Mouse (Mus musculus): ENCODE results near the gene Xdh. TPM values are rescaled to one million over a fixed set of nuclear protein-coding genes. Genes with fewer than 3 reads are reported as not detected.
A peak's percentile ranks its signal among the peaks of the same experiment; 100 is the strongest.

Xdh gene
- polyA plus RNA-seq, 1 experiment from 2014 or later, result 0.12 TPM

DNA sequence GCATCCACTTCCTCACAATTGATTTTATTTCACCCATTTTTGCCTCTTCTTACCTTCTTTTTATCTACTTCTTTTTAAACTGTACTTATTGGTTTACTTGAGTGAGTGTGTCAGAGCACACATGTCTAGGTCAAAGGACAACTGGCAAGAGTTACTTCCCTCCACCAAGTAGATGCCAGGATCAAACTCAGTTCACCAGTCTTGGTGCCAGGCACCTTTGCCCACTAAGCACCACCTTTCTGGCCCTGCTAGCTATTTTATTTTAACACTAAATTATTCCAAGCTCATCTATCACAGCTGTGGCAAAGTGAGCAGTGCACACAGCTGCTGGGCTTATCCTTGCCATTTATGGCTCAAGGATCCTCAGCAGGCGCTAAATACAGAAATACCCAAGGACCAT, 46.9 kb downstream of the Xdh start:
- 76% methylated on average over 1 of the region's 1 CpGs for WGBS
- Histone ChIP-seq H3K9me3 (ENCODE audit: control insufficient read depth, low read length) (no peaks in the 10 kb centered on the region), H3K27ac (ENCODE audit: low read depth, low read length) (no peak overlapping the region), H3K9ac (ENCODE audit: low read depth, low read length) (no peak overlapping the region), H3K4me2 (no peak overlapping the region), H3K4me1 (replicated peaks; ENCODE audit: control insufficient read depth, insufficient read depth, low read length) (no peaks in the 10 kb centered on the region), H3K36me3 (ENCODE audit: control insufficient read depth, insufficient read depth, low read length) (no peaks in the 10 kb centered on the region), H3K27me3 (replicated peaks; ENCODE audit: control insufficient read depth, insufficient read depth, low read length) (no peaks in the 10 kb centered on the region), H3K4me3 (ENCODE audit: low read depth, low read length) (no peak overlapping the region)
- DNase-seq (ENCODE audit: low spot score) (no peak), ATAC-seq (replicated peaks; ENCODE audit: low FRiP score) (no peak)

DNA sequence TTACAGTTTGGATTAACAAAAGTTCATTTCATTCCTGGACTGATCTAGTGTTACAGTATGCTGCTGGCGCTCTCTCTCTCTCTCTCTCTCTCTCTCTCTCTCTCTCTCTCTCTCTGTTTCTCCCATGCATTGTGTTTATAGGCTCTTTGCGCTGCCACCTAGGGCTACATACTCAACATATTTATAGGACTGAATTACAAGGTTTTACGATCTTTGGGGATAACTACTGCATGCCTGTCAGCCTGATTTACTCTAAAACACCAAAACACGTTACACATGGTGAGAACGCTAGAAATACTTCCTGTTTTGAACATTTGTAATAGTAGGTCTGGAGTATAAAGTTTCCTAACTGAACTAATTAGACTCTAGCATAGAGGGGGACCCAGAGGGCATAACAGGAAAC, 47.8 kb downstream of the Xdh start:
- no peak overlapping the region for H3K4me2 ChIP-seq
- no peak overlapping the region for H3K4me3 ChIP-seq (ENCODE audit: low read depth, low read length)
- H3K27me3 ChIP-seq (replicated peaks; ENCODE audit: control insufficient read depth, insufficient read depth, low read length), result no peaks in the 10 kb centered on the region
- no peaks in the 10 kb centered on the region for H3K4me1 ChIP-seq (replicated peaks; ENCODE audit: control insufficient read depth, insufficient read depth, low read length)
- DNase-seq (ENCODE audit: low spot score) (no peak), ATAC-seq (replicated peaks; ENCODE audit: low FRiP score) (no peak)
- H3K27ac ChIP-seq (ENCODE audit: low read depth, low read length), result no peak overlapping the region
- WGBS, result 76% methylated on average over 5 of the region's 5 CpGs
- H3K36me3 ChIP-seq (ENCODE audit: control insufficient read depth, insufficient read depth, low read length), result no peaks in the 10 kb centered on the region
- H3K9me3 ChIP-seq (ENCODE audit: control insufficient read depth, low read length), result no peaks in the 10 kb centered on the region
- no peak overlapping the region for H3K9ac ChIP-seq (ENCODE audit: low read depth, low read length)

DNA sequence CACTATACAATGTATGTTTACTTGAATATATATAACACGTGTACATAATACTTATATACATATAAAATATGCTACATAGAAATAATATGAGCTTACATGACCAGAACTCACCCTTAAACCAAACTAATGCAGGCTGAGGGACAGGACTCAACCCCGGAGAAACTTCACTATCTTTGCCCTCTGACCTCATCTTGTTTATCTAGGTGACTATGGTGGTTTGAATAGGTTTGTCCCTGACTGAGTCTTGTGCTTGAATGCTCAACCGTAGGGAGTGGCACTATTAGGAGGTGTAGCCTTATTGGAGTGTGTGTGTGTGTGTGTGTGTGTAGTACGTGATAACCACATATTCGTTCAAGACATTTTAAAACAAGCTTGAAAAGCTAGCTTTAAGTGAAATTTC, 55.6 kb downstream of the Xdh start:
- H3K9me3 ChIP-seq (ENCODE audit: control insufficient read depth, low read length), result no peaks in the 10 kb centered on the region
- H3K27me3 ChIP-seq (replicated peaks; ENCODE audit: control insufficient read depth, insufficient read depth, low read length), result no peaks in the 10 kb centered on the region
- DNase-seq (ENCODE audit: low spot score) (no peak), ATAC-seq (replicated peaks; ENCODE audit: low FRiP score) (no peak)
- H3K36me3 ChIP-seq (ENCODE audit: control insufficient read depth, insufficient read depth, low read length), result no peaks in the 10 kb centered on the region
- no peak overlapping the region for H3K4me2 ChIP-seq
- H3K4me3 ChIP-seq (ENCODE audit: low read depth, low read length), result no peak overlapping the region
- no peak overlapping the region for H3K9ac ChIP-seq (ENCODE audit: low read depth, low read length)
- WGBS, result 61% methylated on average over 5 of the region's 5 CpGs
- H3K27ac ChIP-seq (ENCODE audit: low read depth, low read length), result no peak overlapping the region
- H3K4me1 ChIP-seq (replicated peaks; ENCODE audit: control insufficient read depth, insufficient read depth, low read length), result no peaks in the 10 kb centered on the region

DNA sequence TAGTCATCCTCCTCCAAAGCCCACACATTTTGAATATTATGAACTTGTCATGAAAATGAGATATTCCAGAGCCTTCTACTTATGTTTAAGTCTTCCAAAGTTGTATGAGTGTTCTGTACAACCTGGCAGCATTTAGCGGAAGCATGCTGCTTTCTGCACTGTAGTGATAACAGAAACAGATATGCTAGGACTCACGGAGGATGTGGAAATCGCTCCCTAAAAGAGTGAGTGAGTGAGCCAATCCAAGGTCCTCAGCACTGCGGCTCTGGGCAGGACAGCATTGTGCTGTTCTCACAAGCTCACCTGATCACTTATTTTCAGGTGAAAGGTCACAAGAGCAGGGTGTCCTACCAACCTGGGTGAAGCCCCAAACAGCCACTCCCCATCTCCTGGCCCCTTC, 56.2 kb downstream of the Xdh start:
- no peaks in the 10 kb centered on the region for H3K4me1 ChIP-seq (replicated peaks; ENCODE audit: control insufficient read depth, insufficient read depth, low read length)
- no peak overlapping the region for H3K4me2 ChIP-seq
- no peaks in the 10 kb centered on the region for H3K27me3 ChIP-seq (replicated peaks; ENCODE audit: control insufficient read depth, insufficient read depth, low read length)
- no peak overlapping the region for H3K4me3 ChIP-seq (ENCODE audit: low read depth, low read length)
- no peak overlapping the region for H3K27ac ChIP-seq (ENCODE audit: low read depth, low read length)
- 59% methylated on average over 4 of the region's 4 CpGs for WGBS
- no peaks in the 10 kb centered on the region for H3K36me3 ChIP-seq (ENCODE audit: control insufficient read depth, insufficient read depth, low read length)
- no peak overlapping the region for H3K9ac ChIP-seq (ENCODE audit: low read depth, low read length)
- H3K9me3 ChIP-seq (ENCODE audit: control insufficient read depth, low read length), result no peaks in the 10 kb centered on the region
- ATAC-seq (replicated peaks; ENCODE audit: low FRiP score), result no peak
- no peak for DNase-seq (ENCODE audit: low spot score)

DNA sequence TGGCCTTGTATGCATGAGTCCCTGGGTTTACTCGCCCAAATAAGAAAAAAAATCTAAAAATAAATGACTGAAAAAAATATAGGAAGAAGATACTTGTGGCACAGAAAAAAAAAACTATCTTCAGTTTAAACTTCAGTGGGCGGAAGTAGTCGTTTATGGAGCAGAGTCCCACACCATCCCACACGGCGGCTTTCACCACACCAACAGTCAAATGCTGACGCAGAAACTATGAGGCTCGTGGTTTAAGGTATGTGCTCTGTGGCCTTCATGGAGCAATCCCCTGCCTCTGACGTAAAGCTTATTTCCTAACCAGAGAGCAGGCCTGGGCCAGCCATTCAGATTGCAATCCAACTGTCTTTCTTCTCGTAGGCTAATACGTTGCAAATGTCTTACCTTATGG, 56.8 kb downstream of the Xdh start:
- no peaks in the 10 kb centered on the region for H3K4me1 ChIP-seq (replicated peaks; ENCODE audit: control insufficient read depth, insufficient read depth, low read length)
- 0 out of 2 replicates have a peak, but pooled peaks have one; percentile 20 for ATAC-seq (replicated peaks; ENCODE audit: low FRiP score)
- DNase-seq (ENCODE audit: low spot score), result no peak
- H3K9ac ChIP-seq (ENCODE audit: low read depth, low read length), result no peak overlapping the region
- no peak overlapping the region for H3K27ac ChIP-seq (ENCODE audit: low read depth, low read length)
- H3K4me3 ChIP-seq (ENCODE audit: low read depth, low read length), result no peak overlapping the region
- H3K36me3 ChIP-seq (ENCODE audit: control insufficient read depth, insufficient read depth, low read length), result no peaks in the 10 kb centered on the region
- no peaks in the 10 kb centered on the region for H3K9me3 ChIP-seq (ENCODE audit: control insufficient read depth, low read length)
- 75% methylated on average over 10 of the region's 10 CpGs for WGBS
- H3K4me2 ChIP-seq, result no peak overlapping the region
- H3K27me3 ChIP-seq (replicated peaks; ENCODE audit: control insufficient read depth, insufficient read depth, low read length), result no peaks in the 10 kb centered on the region

DNA sequence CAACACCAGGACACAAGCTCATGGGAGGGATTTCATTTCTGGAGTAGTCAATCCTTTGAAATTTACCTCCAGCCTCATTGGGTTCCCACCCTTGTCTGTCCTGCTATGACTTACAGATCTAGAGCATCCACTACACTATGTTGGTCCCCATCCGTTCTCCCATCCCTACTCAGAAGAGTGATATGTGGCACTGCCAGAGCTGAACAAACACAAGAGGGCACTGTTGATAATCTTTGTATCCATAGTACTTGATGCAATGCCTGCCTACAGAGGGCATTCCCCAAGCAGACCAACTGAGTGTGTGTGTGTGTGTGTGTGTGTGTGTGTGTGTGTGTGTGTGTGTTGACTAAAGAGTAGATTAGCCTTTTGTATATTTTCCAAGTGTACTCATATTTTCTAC, 58.4 kb downstream of the Xdh start:
- Histone ChIP-seq H3K9ac (ENCODE audit: low read depth, low read length) (no peak overlapping the region), H3K36me3 (ENCODE audit: control insufficient read depth, insufficient read depth, low read length) (no peaks in the 10 kb centered on the region), H3K4me3 (ENCODE audit: low read depth, low read length) (no peak overlapping the region), H3K27me3 (replicated peaks; ENCODE audit: control insufficient read depth, insufficient read depth, low read length) (no peaks in the 10 kb centered on the region), H3K4me1 (replicated peaks; ENCODE audit: control insufficient read depth, insufficient read depth, low read length) (no peaks in the 10 kb centered on the region), H3K9me3 (ENCODE audit: control insufficient read depth, low read length) (no peaks in the 10 kb centered on the region), H3K27ac (ENCODE audit: low read depth, low read length) (no peak overlapping the region), H3K4me2 (no peak overlapping the region)
- 74% methylated on average over 1 of the region's 1 CpGs for WGBS
- DNase-seq (ENCODE audit: low spot score) (no peak), ATAC-seq (replicated peaks; ENCODE audit: low FRiP score) (no peak)

DNA sequence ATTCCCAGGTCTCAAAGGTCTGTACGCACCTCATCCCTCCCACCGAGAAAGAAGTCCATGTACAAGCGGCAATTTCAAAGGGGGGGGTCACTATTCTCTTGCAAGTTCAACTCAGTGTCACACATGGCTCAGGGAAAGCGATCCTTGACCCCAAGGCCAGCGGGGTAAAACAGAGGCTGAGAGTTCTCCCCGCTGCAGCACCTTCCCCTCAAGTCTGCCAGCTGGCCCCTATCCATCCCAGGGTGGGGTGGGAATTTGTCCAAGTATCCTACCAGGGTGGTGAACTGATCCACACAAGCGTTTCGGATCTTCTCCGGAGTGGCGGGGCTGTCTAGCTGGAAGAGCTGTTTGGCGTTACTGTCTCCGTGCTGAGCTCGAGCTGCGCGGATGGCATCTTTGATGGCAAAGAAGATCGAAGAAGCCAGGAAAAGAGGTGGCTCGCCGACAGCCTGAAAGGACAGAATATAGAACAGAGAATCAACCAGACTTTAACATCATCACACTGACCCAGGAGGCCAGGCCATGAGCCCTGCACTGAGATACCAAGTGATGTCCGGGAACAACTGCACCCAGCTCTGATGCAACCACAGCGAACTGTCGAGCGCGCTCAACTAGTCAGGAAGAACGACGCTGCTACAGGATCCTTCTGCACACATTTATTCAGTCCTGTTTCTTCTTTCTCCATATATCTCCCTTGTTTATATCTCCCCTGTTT, 63.8 kb downstream of the Xdh start:
- WGBS, result 90% methylated on average over 25 of the region's 25 CpGs
- Histone ChIP-seq H3K4me1 (replicated peaks; ENCODE audit: control insufficient read depth, insufficient read depth, low read length) (no peaks in the 10 kb centered on the region; the same call in 1 of the 2 replicates), H3K9ac (ENCODE audit: low read depth, low read length) (no peak overlapping the region), H3K27me3 (replicated peaks; ENCODE audit: control insufficient read depth, insufficient read depth, low read length) (no peaks in the 10 kb centered on the region), H3K27ac (ENCODE audit: low read depth, low read length) (no peak overlapping the region), H3K9me3 (ENCODE audit: control insufficient read depth, low read length) (no peaks in the 10 kb centered on the region), H3K4me3 (ENCODE audit: low read depth, low read length) (no peak overlapping the region), H3K4me2 (no peak overlapping the region), H3K36me3 (ENCODE audit: control insufficient read depth, insufficient read depth, low read length) (no peaks in the 10 kb centered on the region)
- no peak for ATAC-seq (replicated peaks; ENCODE audit: low FRiP score)
- DNase-seq (ENCODE audit: low spot score), result no peak

DNA sequence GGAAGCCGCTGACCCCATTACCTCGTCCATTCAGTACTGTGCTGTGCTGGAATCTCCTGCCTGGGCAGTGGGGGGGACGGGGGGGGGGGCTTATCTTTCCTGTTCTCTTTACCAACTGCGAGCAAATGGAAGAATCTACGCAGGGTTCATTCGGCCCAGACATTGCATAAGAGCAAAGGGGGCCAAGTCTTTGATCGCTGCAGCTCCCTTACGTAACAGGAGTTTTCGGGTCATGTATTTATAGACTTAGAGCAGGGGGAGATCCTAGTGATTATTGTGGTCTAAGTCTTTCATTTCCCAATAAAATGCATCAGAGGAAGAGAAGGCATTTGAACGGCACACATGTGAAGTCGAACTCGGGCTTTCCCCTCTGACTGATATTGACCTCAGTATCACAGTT, 66.7 kb downstream of the Xdh start:
- H3K27me3 ChIP-seq (replicated peaks; ENCODE audit: control insufficient read depth, insufficient read depth, low read length), result no peaks in the 10 kb centered on the region
- no peak overlapping the region for H3K9ac ChIP-seq (ENCODE audit: low read depth, low read length)
- H3K4me2 ChIP-seq, result no peak overlapping the region
- DNase-seq (ENCODE audit: low spot score) (no peak), ATAC-seq (replicated peaks; ENCODE audit: low FRiP score) (no peak)
- 70% methylated on average over 12 of the region's 12 CpGs for WGBS
- H3K27ac ChIP-seq (ENCODE audit: low read depth, low read length), result no peak overlapping the region
- no peaks in the 10 kb centered on the region for H3K36me3 ChIP-seq (ENCODE audit: control insufficient read depth, insufficient read depth, low read length)
- no peak overlapping the region for H3K4me3 ChIP-seq (ENCODE audit: low read depth, low read length)
- H3K9me3 ChIP-seq (ENCODE audit: control insufficient read depth, low read length), result no peaks in the 10 kb centered on the region
- H3K4me1 ChIP-seq (replicated peaks; ENCODE audit: control insufficient read depth, insufficient read depth, low read length), result no peaks in the 10 kb centered on the region; the same call in 1 of the 2 replicates

DNA sequence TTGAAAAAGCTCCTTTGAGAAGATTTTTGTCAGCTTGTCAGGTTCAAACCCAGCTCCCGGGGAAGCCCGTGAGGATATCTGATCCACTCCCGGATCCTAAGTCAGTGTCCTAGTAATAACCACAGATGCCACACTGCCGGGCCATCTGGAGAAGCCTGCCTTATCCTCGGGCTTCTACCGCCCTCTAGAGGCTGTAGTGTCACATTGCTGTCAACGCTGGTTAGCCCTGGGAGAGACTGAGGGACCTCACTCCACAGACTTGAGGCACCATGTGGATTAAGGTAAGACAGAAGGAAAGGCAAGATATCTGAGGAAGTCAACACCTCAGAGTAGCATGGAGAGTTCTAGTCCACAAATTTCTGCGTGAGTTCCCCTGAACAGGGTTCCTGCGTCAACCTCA, 67.8 kb downstream of the Xdh start:
- ATAC-seq (replicated peaks; ENCODE audit: low FRiP score), result peak; percentile 56; the same call in 1 of the 2 replicates
- WGBS, result 10% methylated on average over 9 of the region's 9 CpGs
- H3K4me2 ChIP-seq, result no peak overlapping the region

More for the DNA sequence above, 67.8 kb downstream of the Xdh start:
- H3K9ac ChIP-seq (ENCODE audit: low read depth, low read length), result no peak overlapping the region
- DNase-seq (ENCODE audit: low spot score), result peak; percentile 64
- no peak overlapping the region for H3K27ac ChIP-seq (ENCODE audit: low read depth, low read length)
- H3K4me1 ChIP-seq (replicated peaks; ENCODE audit: control insufficient read depth, insufficient read depth, low read length), result no peaks in the 10 kb centered on the region; the same call in 1 of the 2 replicates
- H3K4me3 ChIP-seq (ENCODE audit: low read depth, low read length), result no peak overlapping the region
- H3K27me3 ChIP-seq (replicated peaks; ENCODE audit: control insufficient read depth, insufficient read depth, low read length), result no peaks in the 10 kb centered on the region
- no peaks in the 10 kb centered on the region for H3K9me3 ChIP-seq (ENCODE audit: control insufficient read depth, low read length)
- H3K36me3 ChIP-seq (ENCODE audit: control insufficient read depth, insufficient read depth, low read length), result no peaks in the 10 kb centered on the region

Measured in liver, embryonic 11.5 days (tissue).